Mouse (Mus musculus) hindbrain, embryonic 16.5 days (tissue): ENCODE measurements around the gene Hist1h1e. TPM values are rescaled to one million over a fixed set of nuclear protein-coding genes. Genes with fewer than 3 reads are reported as not detected.

Experiments used
- microRNA-seq: library from miRNA; unstranded; fragments of <30 nt; microRNA quantifications from one replicate; pipeline ENCODE4, GENCODE M21; 2017
- polyA plus RNA-seq: library from polyadenylated mRNA; unstranded; fragments of >200 nt; fragmentation: Nextera tagmentation; extraction: Ambion mirVana; gene quantifications from 2 replicates; pipeline ENCODE4 v1.2.1, GENCODE M21; 2015

Gene Hist1h1e
- polyA plus RNA-seq, 1 experiment from 2014 or later, result 5.0 TPM

Small RNA genes within 50 kb of the gene (microRNA-seq; reads per million reads assigned to microRNA genes)
- gene Gm44359 (not detected), gene Gm44394 (not detected)

Other genes starting within 250 kb of the Hist1h1e start
- gene Abt1, start 198.7 kb downstream of the Hist1h1e start, polyA plus RNA-seq, result 9.8 and 10.1 TPM in 2 replicates
- 0.09 and 0.20 TPM in 2 replicates for gene Btn1a1, start 156.7 kb downstream of the Hist1h1e start, polyA plus RNA-seq
- 0.14 TPM in 1 of 2 replicates, not detected in the other for gene Btn2a2, start 133.7 kb downstream of the Hist1h1e start, polyA plus RNA-seq
- 2.6 and 2.7 TPM in 2 replicates for gene Hist1h4h, start 91.5 kb downstream of the Hist1h1e start, polyA plus RNA-seq
- gene Hist1h2af, start 88.7 kb downstream of the Hist1h1e start, polyA plus RNA-seq, result not detected in 2 replicates
- 0.66 TPM in 1 of 2 replicates, not detected in the other for gene Hist1h3g, start 87.1 kb downstream of the Hist1h1e start, polyA plus RNA-seq
- gene Hist1h2bh, start 79.2 kb downstream of the Hist1h1e start, polyA plus RNA-seq, result 0.16 and 0.29 TPM in 2 replicates
- gene Hist1h3f, start 78.5 kb downstream of the Hist1h1e start, polyA plus RNA-seq, result not detected in 2 replicates
- gene Hist1h4f, start 70.9 kb downstream of the Hist1h1e start, polyA plus RNA-seq, result 0.59 TPM in 1 of 2 replicates, not detected in the other
- gene Hist1h1d, start 69.3 kb downstream of the Hist1h1e start, polyA plus RNA-seq, result 0.07 and 0.10 TPM in 2 replicates
- 0.85 and 0.97 TPM in 2 replicates for gene Hist1h3e, start 60.2 kb downstream of the Hist1h1e start, polyA plus RNA-seq
- 9.4 and 14.5 TPM in 2 replicates for gene Hist1h2ae, start 51.3 kb downstream of the Hist1h1e start, polyA plus RNA-seq
- gene Hist1h2bg, start 51.2 kb downstream of the Hist1h1e start, polyA plus RNA-seq, result 0.79 and 1.4 TPM in 2 replicates
- gene Hist1h2bf, start 48.4 kb downstream of the Hist1h1e start, polyA plus RNA-seq, result 0.44 and 0.67 TPM in 2 replicates
- gene Hist1h2ad, start 48.2 kb downstream of the Hist1h1e start, polyA plus RNA-seq, result 0.57 and 1.3 TPM in 2 replicates
- 0.85 and 1.3 TPM in 2 replicates for gene Hist1h3d, start 46.8 kb downstream of the Hist1h1e start, polyA plus RNA-seq
- 27.6 and 30.0 TPM in 2 replicates for gene Hist1h4d, start 41.0 kb downstream of the Hist1h1e start, polyA plus RNA-seq
- 1.0 and 1.1 TPM in 2 replicates for gene Hist1h2be, start 1.4 kb downstream of the Hist1h1e start, polyA plus RNA-seq
- 0.26 and 0.30 TPM in 2 replicates for gene Hist1h2ac, start 61.4 kb upstream of the Hist1h1e start, polyA plus RNA-seq
- gene Hist1h2bc, start 61.6 kb upstream of the Hist1h1e start, polyA plus RNA-seq, result 20.4 and 24.8 TPM in 2 replicates
- gene Hist1h1t, start 73.3 kb upstream of the Hist1h1e start, polyA plus RNA-seq, result not detected in 2 replicates
- 2.0 and 2.5 TPM in 2 replicates for gene Hist1h4c, start 75.9 kb upstream of the Hist1h1e start, polyA plus RNA-seq
- 5.4 and 6.7 TPM in 2 replicates for gene Hfe, start 88.3 kb upstream of the Hist1h1e start, polyA plus RNA-seq
- gene Hist1h1c, start 116.2 kb upstream of the Hist1h1e start, polyA plus RNA-seq, result 8.6 and 10.8 TPM in 2 replicates
- gene Hist1h3c, start 123.0 kb upstream of the Hist1h1e start, polyA plus RNA-seq, result 0.70 and 1.2 TPM in 2 replicates
- gene Hist1h2bb, start 124.2 kb upstream of the Hist1h1e start, polyA plus RNA-seq, result 0.49 and 0.66 TPM in 2 replicates
- 3.7 and 6.8 TPM in 2 replicates for gene Hist1h2ab, start 128.6 kb upstream of the Hist1h1e start, polyA plus RNA-seq
- gene Hist1h3b, start 129.7 kb upstream of the Hist1h1e start, polyA plus RNA-seq, result 1.7 and 2.7 TPM in 2 replicates
- 1.1 TPM in 1 of 2 replicates, not detected in the other for gene Hist1h4b, start 134.5 kb upstream of the Hist1h1e start, polyA plus RNA-seq
- gene Hist1h4a, start 138.7 kb upstream of the Hist1h1e start, polyA plus RNA-seq, result not detected in 2 replicates
- gene Hist1h3a, start 139.8 kb upstream of the Hist1h1e start, polyA plus RNA-seq, result 0.89 and 1.2 TPM in 2 replicates
- 0.44 TPM in 1 of 2 replicates, not detected in the other for gene Hist1h1a, start 141.1 kb upstream of the Hist1h1e start, polyA plus RNA-seq
- 0.07 TPM in 1 of 2 replicates, not detected in the other for gene Trim38, start 147.4 kb upstream of the Hist1h1e start, polyA plus RNA-seq
- not detected in 2 replicates for gene Slc17a2, start 184.4 kb upstream of the Hist1h1e start, polyA plus RNA-seq
- gene Slc17a3, start 216.9 kb upstream of the Hist1h1e start, polyA plus RNA-seq, result not detected in 2 replicates
- gene Slc17a1, start 245.2 kb upstream of the Hist1h1e start, polyA plus RNA-seq, result not detected in 2 replicates